Mouse (Mus musculus) kidney, adult 8-10 months (tissue): ENCODE results near the gene Mustn1.

Experiments used
- DNase-seq, 2 experiments: peaks; one replicate each; pipeline ENCODE4 v3.0.0; 2022

Gene Mustn1

GRCm38 (mm10) chr14:30880251-30880650, 1.3 kb downstream of the Mustn1 start:
- no peak for DNase-seq

DNA sequence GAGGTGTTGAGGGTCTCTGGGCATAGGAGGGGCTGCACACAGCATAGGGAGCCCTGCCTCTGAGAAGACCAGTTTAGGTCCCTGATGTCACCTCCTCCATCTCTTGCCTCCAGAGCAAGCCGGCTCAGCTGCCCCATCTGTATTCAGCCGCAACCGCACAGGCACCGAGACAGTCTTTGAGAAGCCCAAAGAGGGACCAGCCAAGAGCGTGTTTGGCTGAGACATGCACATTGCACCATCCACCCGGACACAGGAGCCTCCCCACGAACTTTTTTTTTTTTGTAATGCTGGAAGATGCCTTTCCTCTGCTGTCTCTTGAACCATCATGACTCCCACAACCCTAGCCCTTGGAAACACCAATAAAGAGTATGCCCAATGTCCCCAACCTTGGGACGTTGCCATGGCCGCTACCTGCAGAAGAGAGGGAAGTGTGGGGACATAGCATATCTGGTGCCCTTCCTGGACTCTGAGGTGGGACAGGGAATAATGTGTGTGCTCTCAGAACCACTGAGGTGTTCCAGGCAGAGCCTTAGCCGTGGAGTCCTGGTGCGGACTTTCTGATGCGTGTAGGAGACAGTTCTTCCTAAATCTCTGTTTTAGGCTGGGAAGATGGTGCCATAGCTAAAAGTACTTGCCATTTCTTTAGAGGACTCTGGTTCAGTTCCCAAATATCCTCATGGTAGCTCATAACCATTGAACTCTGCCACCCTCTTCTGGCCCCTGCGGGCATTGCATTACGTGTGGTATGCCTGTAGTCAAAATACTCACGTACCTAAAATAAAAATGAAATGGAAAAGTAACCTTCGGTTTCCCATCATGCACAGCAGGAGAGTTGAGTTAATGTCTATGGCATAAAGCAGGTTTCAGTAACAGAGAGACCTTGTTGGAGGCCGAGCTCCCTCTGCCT, 2.1 kb downstream of the Mustn1 start:
- peak; percentile 45 to 69 for DNase-seq

- no peak for DNase-seq
These were observed 2.7 kb downstream of the Mustn1 start for GRCm38 (mm10) chr14:30881718-30882108.

DNA sequence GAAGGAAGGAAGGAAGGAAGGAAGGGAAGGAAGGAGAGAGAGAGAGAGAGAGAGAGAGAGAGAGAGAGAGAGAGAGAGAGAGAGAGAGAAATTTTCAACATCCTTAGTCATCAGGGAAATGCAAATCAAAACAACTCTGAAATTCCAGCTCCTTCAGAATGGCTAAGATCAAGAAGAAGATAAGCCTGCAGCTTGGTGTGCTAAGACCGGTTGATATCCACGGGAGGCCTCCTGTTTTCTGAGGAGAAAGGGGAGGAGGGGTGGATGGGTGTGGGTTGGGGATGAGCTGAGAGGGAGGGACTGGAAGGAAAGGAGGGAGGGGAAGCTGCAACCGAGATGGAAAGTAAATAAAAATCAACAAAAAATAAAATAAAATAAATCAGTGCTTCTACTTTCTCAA, 6.3 kb downstream of the Mustn1 start:
- DNase-seq, result no peak

DNA sequence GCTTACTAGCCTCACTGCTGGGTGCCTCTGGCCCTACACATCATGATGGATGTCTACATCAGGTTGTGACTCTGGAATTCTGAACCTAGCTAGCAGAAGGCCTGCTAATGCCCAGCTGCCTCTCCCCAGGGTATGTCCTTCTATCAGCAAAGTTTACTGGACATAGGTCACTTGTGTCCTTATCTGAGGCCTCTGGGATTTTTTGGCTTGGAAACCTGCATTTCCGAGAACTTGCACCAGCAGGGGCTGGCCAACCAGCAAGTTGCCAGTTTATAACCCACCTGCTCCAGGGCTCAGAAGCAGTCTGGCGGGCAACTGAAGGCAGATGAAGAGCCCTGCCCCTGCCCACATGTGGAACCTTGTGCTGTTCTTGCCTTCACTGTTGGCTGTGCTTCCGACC, 7.2 kb downstream of the Mustn1 start, which contains the start of gene Itih4:
Gene Itih4, plus strand, starts transcription at position 273 of the 400 bp plus-strand sequence.
- DNase-seq, result no peak

DNA sequence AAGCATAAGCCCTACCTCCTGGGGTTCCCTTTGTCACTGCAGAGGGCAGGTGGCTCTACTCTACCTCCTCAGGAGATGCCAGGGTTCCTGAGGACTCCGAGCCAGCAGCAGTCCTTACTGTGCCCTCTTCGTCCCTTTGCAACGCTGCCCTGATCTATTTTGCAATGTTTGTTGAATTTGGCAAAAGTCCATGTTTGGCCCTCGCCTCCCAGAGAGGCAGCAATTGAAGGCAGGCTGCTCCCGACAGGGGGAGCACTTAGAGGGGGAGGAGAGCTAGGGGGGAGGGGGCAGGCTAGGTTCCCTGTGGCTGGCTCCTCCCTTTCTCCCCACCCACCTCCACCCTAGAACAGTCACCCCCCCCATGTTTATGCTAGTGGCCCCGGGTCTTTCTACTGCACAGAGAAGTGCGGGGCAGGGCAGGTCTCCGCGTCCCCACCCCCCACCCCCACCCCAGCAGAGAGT, 9.3 kb downstream of the Mustn1 start:
- peak; percentile 27 to 56 for DNase-seq

- no peak for DNase-seq
These were observed 21.0 kb downstream of the Mustn1 start for GRCm38 (mm10) chr14:30899972-30900371.

- DNase-seq, result no peak
These were observed 23.6 kb downstream of the Mustn1 start for GRCm38 (mm10) chr14:30902628-30903027.

DNA sequence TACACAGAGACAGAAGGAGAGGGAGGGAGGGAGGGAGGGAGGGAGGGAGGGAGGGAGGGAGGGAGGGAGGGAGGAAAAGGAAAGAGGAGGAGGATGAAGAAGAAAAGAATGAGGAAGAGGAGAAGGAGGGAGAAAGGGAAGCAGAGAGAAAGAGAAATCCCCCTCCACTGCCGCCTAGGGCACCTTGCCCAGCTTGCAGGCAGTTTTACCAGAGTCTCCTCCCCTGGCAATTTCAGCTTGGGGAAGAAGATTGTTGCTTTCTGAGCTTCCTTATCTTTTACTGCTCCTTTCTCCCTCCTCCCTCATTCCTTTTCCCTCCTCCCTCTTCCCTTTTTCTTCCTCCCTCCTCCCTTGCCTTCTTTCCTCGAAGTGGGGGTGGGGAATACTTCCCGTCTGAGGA, 24.0 kb downstream of the Mustn1 start:
- no peak for DNase-seq

DNA sequence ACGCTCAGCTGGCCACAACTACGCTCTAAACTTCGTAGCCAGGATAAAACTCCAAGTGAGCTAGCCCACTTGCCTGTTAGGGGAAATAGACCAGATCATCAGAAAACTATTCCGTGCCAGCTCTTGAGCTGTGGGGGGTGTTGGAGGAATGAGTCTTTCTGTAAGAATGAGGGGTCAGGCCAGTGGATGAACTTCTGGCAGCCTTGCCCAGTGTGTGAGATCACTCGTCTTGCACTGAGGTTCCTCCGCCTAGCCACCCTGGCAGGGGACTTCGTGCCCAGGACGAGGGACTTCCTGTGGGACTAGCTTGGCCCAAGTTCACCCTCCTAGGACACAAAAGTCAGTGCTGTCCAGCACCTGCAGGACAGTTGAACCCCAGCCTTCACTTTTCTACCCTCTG, 25.3 kb downstream of the Mustn1 start:
- no peak for DNase-seq

DNA sequence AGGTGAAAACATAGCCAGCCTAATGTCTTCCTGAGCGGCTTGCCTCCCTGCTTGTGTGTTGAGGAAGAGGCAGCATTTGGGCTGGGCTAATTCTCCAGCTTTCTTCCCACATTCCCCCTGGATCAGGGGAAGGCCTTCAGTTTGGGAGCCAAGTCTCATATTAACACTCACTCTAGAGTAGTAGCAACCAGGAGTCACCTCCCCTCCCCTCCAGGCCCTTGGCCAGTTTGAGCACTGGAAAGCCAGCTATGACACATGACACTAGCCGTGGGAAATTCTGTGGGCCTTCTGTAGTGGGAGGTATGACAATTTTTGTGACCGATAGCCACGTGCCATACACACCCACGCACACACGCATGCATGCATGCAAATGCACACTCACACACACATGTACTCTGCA, 27.0 kb downstream of the Mustn1 start:
- DNase-seq, result no peak

DNA sequence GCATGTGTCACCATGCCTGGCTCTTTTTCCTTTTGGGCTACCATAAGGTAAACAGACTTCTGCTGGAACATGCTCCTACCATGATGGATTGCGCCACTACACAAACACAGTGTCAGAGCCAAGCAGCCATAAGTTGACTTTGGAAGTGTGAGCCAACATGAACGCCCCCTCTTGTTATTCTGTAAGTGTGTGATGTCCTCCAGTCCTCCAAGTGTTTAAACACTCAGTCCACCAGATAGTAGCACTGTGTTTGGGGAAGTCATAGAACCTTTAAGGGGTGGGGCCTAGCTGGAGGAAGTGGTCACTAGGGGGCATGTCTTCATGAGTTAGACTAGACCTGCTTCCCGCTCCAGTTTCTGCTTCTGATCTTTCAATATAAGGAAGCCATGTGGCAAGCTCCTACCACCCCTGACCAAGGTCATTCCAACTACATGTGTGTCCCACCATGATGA, 28.8 kb downstream of the Mustn1 start:
- DNase-seq, result no peak

- no peak for DNase-seq
These were observed 32.1 kb downstream of the Mustn1 start for GRCm38 (mm10) chr14:30911141-30911540.

DNA sequence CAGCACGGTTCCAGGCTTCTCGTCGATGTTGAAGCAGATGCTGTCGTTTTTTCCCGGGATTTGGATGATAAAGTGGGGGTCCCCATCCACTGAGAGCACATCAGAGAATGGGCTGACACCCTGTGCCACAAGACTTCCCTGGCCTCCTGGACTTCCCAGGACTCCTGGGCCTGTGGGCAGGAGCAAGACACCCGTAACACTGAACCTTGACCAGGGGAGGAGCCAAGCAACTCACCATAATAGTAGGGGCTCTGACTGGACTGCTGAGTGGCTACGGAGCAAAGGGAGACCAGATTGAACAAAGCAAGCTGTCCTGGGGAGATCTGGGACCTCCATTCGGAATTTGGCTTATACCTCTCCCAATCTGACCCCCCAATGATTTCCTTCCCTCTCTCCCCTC, 33.6 kb downstream of the Mustn1 start:
- DNase-seq, result peak; percentile 36 to 64

DNA sequence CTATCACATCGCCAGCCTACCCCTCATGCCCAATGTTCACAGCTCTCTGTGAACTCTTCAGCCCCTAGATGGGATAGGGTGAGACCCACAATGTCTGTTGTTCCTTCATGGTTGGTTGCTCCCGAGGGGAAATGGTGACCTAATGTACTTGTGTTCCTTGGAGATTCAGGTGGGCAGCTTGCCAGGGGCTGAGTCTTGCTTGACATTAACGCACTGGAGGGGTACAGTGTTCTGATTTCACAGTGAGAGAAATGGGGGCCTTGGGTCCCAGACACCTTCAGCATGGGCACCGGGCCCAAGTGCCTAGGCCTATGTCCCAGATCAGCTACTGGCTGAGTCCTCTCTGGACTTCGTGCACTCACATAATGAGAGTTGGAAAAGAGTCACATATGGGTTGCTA, 34.4 kb downstream of the Mustn1 start:
- peak; percentile 15 to 60 for DNase-seq

DNA sequence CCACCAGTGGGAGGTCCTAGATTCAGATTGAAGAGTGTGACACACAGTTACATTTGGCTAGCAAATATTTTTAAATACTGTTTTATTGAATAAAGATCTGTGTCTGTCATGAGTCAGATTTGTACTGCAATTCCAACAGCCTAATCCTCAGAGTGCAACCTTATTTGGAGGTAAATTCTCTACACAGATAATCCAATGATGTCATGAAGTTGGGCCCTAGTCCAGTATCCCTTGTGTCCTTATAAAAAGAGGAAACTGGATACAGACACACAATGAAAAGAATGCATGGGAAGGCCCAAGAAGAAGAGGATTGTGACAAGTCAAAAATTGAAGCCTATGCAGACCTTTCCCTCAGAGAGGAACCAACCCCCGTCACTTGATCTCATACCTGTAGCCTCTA, 37.5 kb downstream of the Mustn1 start:
- DNase-seq, result no peak

GRCm38 (mm10) chr14:30922053-30922670, 43.2 kb downstream of the Mustn1 start:
- DNase-seq, result no peak

GRCm38 (mm10) chr14:30923375-30924105, 44.5 kb downstream of the Mustn1 start, which contains the start of gene Itih3:
Itih3 (minus strand) TSS chr14:30923760.
- no peak for DNase-seq

DNA sequence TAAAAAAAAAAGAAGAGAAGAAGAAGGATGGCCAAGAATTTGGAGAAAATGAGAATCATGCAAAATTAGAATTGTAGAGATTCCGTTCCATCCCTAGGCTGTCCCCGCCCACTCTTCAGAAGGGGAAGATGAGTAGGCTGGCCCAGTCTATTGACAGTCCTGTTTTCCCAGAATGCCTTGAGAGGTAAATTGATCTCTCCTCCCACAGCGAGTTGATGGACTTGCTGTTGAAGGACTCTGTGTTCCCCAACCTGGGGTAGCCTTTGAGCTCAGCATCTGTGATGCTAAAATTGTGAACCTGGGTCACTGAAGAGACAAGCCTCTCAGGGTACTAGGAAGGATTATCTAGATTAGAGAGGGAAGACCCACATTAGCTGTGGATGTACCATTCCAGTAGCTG, 46.5 kb downstream of the Mustn1 start:
- DNase-seq, result no peak

DNA sequence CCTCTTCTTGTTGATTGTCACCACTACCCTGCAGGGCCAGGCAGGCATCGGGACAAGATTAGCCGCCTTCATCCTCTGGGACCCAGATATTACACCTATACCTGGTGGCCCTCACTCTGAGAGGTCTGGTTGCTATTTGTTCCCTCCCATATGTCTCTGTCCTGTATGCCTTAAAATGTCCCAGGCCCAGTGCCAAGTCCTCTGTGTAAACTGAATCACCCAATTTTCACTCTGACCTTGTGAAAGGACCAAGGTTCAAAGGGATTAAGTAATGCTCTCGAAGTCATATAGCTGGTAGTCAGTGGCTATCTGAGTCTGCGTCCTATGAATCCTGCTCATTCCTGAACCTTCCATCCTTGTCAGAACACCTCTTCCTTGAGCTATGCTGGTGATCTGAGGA, 51.4 kb downstream of the Mustn1 start:
- DNase-seq, result no peak
